Mouse (Mus musculus) fibroblast of lung, adult 2 months (primary cell): ENCODE results near the gene Cacna1e.

Experiments used
- DNase-seq: peaks from one replicate; pipeline ENCODE4 v3.0.0-alpha.2; 2011; ENCODE audit warnings: low read depth

Gene Cacna1e

GRCm38 (mm10) chr1:154884275-154885206 is at the start of gene Cacna1e:
Gene Cacna1e (minus strand): TSS chr1:154884501.
- no peak for DNase-seq

GRCm38 (mm10) chr1:154918406-154918805 is 34.1 kb upstream of the Cacna1e start:
- DNase-seq, result no peak

DNA sequence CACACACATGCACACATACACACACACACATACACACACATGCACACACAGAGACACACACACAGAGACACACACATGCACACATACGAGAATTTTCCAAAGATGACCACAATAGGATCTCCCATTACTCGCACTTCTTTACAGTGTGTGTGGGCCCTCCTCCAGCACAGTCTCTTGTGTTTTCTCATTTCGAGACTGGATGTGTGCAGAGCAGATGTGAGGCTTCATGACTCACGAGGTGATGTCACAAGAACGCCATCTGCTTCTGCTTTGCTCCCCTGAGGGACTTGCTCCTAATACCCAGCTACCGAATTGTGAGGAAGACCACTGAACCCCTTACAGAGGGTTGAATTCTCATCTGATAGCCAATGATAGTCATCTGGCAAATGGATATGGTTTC is 33.1 kb upstream of the Cacna1e start:
- no peak for DNase-seq

- DNase-seq, result no peak
These were observed 25.3 kb upstream of the Cacna1e start for GRCm38 (mm10) chr1:154909554-154909953.

GRCm38 (mm10) chr1:154897390-154897789 is 13.1 kb upstream of the Cacna1e start:
- no peak for DNase-seq

DNA sequence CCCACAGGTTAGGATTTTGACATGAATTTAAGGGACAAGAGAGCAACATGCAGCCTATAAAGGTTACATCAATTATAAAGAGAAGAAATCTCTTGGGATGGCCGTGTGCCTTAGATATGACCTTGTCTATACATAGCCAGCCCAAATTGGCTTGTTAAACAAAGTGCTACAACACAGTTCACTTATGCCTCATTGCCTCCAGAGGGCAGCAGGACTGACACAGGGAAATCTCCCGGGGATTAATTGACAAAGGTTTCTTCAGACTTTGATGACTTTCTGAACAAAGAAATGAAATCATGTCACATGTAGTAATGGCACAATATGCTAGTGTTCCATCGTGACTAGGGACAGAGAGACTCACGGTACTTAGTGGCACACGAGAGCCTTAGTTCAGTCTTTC is 5.9 kb upstream of the Cacna1e start:
- DNase-seq, result no peak

DNA sequence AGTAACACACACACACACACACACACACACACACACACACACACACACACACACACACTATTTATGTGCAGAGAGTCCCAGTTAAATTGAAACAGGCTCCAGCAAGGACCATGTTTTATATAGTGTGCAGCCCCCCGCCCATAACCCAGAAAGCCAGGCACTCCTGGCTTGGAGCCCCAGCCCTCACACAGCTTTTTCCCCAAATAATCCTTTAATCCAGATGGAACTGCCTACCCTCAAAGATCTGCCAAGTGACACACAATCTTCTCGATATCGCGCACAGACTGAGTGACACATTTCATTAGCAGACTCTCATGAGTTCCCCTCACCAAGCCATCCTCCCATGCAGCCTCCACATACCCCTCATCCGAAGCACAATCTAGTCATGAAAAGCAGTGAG is 4.2 kb upstream of the Cacna1e start:
- no peak for DNase-seq

DNA sequence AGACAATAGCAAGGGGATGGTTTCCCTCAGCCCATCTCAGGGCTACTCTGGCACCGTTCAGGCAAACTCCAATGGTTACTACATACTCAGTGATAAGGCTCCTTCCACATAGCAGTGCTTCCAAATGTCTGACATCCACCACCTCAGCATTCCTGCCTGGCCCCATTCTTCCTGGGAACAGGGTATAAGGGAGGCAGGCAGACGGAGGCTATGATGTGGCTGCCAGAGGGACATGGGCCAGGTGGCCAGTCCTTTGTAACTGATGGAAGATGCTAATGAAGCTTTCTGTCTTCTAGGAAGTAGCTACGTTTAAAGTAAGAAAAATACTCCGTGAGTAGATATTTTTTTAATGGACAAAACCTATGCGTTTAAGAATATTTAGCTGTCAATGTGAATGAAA is 3.7 kb upstream of the Cacna1e start:
- DNase-seq, result no peak

DNA sequence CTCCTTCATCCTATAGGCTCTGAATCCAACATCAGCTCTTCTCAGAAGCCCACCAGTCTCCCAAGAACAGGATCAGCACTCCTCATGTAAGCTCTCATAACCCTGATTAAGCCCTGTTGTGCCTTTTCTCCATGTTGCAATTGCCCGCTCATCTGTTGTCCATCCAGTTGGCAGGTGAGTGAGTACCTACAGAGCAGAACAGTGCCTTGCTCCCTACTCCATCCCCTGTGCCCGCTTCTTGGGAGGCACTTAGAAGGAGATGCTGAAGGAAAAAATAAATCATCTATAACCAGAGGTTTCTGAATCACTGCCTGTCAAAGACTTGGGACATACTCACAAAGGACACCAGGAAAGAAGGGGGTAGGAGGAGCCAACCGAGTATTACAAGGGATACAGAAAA is 3.2 kb upstream of the Cacna1e start:
- DNase-seq, result no peak

DNA sequence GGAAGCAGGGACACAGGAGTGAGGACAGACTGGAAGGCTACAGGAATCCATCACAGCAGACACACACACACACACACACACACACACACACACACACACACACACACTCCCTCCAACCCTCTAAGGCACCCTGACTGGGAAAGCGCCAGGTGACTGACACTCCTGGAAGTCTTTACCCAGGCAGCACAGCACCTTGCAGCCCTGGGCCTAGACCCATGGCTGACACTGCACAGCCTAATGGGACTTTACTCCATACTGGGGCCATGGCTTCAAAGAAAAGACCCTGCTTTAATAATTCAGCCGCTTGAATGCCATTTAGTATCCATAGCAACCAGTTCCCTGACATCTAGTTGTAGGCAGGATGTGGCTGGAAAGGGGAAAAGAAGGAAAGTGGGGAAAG is 2.3 kb upstream of the Cacna1e start:
- no peak for DNase-seq

- no peak for DNase-seq
These were observed 877 bp upstream of the Cacna1e start for GRCm38 (mm10) chr1:154885207-154885548.

DNA sequence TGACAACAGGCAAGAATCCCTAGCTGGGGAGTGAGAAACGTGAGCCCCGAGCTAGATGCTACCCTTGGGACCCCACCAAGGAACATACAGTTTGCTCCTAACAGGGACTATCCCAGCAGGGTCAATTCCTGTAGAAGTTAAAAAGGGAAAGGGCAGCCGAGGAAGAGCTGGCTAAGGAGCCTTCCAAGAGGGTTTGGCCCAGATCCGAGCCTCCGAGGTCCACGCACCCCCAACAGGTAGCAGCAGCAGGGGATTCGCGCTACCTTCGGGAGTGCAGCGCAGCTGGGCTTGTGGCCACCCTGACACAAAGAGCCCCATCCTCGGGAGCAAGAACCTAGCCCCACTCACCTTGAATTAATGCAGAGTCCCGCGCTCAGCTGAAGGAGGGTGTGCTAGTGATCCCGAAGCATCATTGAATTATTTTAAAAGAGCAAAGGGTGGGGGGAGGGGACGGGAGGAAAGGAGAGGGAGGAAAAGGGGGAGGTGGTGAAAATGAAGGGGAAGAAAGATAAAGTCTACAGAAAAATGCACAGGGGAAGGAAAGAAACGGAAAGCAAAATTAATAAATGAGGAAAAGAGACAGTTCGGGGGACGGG is 607 bp downstream of the Cacna1e start:
- DNase-seq, result no peak

DNA sequence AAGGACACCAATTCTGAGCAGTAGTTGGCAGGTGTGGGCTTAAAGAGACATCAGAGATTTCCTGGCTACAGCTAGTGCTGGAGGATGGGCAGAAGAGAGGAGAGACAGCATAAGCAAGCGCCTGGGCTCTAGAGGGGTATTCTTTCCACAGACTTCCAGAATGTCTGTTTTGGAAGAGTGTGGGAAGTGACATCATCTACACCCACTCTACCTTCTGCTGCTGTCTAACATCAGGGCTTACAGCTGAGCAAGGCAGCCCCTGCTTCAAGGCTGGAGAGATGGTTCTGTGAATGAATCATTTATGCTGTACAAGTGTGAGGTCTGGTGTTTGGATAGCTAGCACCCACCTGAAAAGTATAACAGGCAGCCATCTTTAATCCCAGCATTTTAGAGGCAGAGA is 18.3 kb downstream of the Cacna1e start:
- no peak for DNase-seq

DNA sequence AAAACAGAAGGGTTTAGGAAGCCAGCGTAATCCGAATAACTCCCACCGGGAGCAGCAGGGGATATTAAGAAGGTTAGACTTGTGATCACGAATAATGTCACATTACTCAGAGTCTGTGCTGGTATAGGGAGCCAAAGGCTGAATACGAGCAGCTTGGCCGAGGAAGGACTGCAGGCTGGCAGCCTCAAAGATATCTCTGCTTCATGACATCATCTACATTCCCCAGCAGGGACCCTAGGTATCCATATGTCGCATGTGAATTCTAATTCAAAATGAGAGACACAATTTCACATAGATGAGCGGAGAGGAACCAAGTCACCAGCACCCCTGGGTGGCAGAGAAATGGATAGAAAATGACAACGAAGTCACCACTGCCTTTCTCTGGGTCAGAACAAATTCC is 22.9 kb downstream of the Cacna1e start:
- no peak for DNase-seq

DNA sequence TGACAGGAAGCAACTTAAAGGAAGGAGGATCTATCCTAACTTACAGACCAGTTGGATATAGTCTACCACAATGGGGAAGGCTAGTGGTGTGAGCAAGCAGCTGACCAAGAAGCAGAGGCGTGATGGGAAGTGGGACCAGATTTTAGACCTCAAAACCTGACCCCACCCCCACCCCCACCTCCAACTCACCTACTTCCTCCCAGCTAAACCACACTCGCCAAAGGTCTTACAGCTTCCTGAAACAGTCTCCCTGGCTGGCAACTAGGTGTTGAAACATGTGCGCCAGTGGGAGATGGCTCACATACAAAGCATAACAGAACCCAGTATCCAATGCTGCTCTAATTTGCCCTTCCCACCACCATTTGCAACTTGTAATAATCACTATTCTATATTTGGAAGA is 29.7 kb downstream of the Cacna1e start:
- DNase-seq, result no peak

GRCm38 (mm10) chr1:154850515-154851287 is 33.6 kb downstream of the Cacna1e start:
- no peak for DNase-seq

- DNase-seq, result no peak
These were observed 35.4 kb downstream of the Cacna1e start for GRCm38 (mm10) chr1:154848683-154849579.

- no peak for DNase-seq
These were observed 37.4 kb downstream of the Cacna1e start for GRCm38 (mm10) chr1:154846900-154847299.

GRCm38 (mm10) chr1:154843427-154843826 is 40.9 kb downstream of the Cacna1e start:
- DNase-seq, result no peak

- DNase-seq, result no peak
These were observed 42.0 kb downstream of the Cacna1e start for GRCm38 (mm10) chr1:154842336-154842735.

DNA sequence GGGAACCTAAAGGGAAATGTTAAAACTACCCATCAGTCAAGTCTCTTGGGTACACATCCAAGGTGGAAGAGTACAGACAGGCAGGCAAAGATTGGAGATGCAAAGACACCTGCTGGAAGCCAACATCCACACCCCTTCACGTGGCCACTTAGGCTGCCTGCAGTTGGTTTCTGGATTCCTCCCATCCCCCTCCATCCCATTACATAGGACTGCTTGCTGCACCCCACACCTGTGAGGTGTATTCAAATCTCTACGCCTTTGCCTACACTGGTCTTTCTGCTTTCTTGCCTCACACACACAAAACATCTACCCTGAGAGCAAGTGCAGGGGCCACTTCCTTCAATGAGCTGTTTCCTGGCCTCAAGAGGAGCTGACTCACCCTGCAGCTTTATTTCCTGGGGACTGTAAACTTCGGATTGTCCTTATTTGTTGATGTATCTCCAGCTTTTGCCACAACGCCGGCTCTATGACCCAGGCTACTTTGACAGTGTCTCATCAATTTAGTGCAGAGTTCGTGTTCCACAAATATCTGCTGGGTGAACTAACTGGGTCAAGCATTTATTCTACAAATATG is 43.2 kb downstream of the Cacna1e start:
- DNase-seq, result no peak

GRCm38 (mm10) chr1:154839272-154839671 is 45.0 kb downstream of the Cacna1e start:
- DNase-seq, result no peak
